Mouse (Mus musculus) adipose tissue, adult 10 weeks (tissue): ENCODE results near the gene Trappc2l. TPM values are rescaled to one million over a fixed set of nuclear protein-coding genes. Genes with fewer than 3 reads are reported as not detected.

Experiments
- polyA plus RNA-seq: library from polyadenylated mRNA; stranded (reverse); fragments of 350-450 nt; fragmentation: Illumina TruSeq; extraction: RNeasy Lipid Tissue Mini Kit (QIAGEN cat#74804); gene quantifications from one replicate; pipeline ENCODE4 v1.2.3, GENCODE M21; 2014; ENCODE audit warnings: low read depth, low replicate concordance

Gene Trappc2l
- polyA plus RNA-seq: 46.1 TPM

GRCm38 (mm10) chr8:122611295-122612133 is at the start of gene Trappc2l, which contains the start of gene Galns:
TSS of gene Trappc2l (plus strand) at chr8:122611640.
TSS of gene Galns (minus strand) at chr8:122611463.

GRCm38 (mm10) chr8:122567361-122568108 is 43.9 kb upstream of the Trappc2l start, which contains the start of gene Cdt1:
TSS of gene Cdt1 (plus strand) at chr8:122568015.

GRCm38 (mm10) chr8:122576648-122577022 is 34.8 kb upstream of the Trappc2l start, which contains the start of gene Aprt:
TSS of gene Aprt (minus strand) at chr8:122576909.

GRCm38 (mm10) chr8:122622727-122623126 is 11.3 kb downstream of the Trappc2l start, which contains the start of gene Pabpn1l:
TSS of gene Pabpn1l (minus strand) at chr8:122622739.

Other genes with a start within 250 kb of the Trappc2l start
- gene Zc3h18, start 235.0 kb upstream of the Trappc2l start, polyA plus RNA-seq: 28.3 TPM
- gene Il17c, start 189.6 kb upstream of the Trappc2l start, polyA plus RNA-seq: not detected
- 74.7 TPM for gene Cyba, start 178.7 kb upstream of the Trappc2l start, polyA plus RNA-seq
- gene Mvd, start 168.2 kb upstream of the Trappc2l start, polyA plus RNA-seq: 18.9 TPM
- gene Snai3, start 150.9 kb upstream of the Trappc2l start, polyA plus RNA-seq: 0.99 TPM
- 31.9 TPM for gene Rnf166, start 135.6 kb upstream of the Trappc2l start, polyA plus RNA-seq
- 14.8 TPM for gene Ctu2, start 135.5 kb upstream of the Trappc2l start, polyA plus RNA-seq
- 60.3 TPM for gene Piezo1, start 60.3 kb upstream of the Trappc2l start, polyA plus RNA-seq
- gene Cdt1, start 43.6 kb upstream of the Trappc2l start, polyA plus RNA-seq: 2.5 TPM
- gene Aprt, start 34.7 kb upstream of the Trappc2l start, polyA plus RNA-seq: 31.6 TPM
- 16.0 TPM for gene Galns, start 177 bp upstream of the Trappc2l start, polyA plus RNA-seq
- gene Pabpn1l, start 11.1 kb downstream of the Trappc2l start, polyA plus RNA-seq: not detected
- 5.3 TPM for gene Cbfa2t3, start 87.5 kb downstream of the Trappc2l start, polyA plus RNA-seq
- gene Acsf3, start 163.8 kb downstream of the Trappc2l start, polyA plus RNA-seq: 18.7 TPM
- not detected for gene Cdh15, start 236.3 kb downstream of the Trappc2l start, polyA plus RNA-seq